Mouse (Mus musculus) lung, adult 2 months (tissue): ENCODE results near the gene Wars2.

ENCODE experiments used
- CTCF ChIP-seq: fragments of 200-500 bp; IDR thresholded peaks from 2 replicates; pipeline ENCODE4 v1.5.1; 2011; ENCODE audit warnings: mild to moderate bottlenecking, low read length, control low read depth; ENCODE audit not compliant: insufficient read depth
- POLR2A ChIP-seq: fragments of 200-500 bp; IDR thresholded peaks from 2 replicates; pipeline ENCODE4 v1.6.1; 2011; ENCODE audit warnings: low read depth, mild to moderate bottlenecking, control low read depth, low read length, borderline replicate concordance; ENCODE audit errors: extremely low read depth

DNA sequence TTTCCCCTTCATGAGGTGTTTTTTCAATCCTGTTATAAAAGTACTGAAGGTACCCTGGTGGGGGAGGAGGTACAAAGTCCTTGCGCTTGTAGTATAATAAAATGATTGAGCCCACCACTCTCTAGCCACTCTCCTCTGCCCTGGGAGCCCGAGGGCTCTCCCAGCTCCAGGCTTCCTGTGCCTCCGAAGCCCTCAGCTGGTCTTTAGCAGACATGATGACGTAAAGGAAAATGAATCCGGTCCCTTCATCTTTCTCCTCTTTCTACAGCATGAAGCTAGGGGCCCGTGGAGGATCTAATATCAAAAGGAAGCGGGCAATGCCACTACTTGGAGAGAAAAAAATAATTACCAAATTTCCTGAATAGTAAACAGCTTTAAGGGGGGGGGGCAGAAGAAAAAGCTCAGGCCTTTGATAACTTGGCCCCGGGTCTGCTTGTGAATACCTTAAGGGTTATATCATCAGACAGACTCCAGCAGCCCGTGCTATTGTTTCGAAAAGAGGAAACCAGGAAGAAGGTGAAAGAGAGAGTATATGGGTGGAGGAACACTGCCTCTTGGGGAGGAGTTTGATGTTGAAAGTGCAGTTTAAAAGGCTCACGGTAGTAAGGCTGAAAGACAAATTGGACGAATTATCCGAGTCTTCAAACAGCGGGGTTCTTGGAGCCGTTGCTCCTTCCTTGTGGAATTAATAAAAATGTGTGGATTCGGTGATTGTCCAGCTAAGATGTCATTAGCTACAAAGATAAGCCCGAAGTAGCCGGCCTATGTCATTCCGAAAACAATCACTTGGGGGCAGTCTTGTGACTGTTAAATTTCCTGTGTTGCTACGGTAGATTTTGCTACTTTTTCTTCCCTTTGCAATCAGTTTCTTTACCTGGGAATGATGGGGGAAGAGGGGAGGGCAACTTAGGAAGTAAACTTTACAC, 92.8 kb downstream of the Wars2 start:
- TF ChIP-seq CTCF (no peak), POLR2A (no peak)
